Mouse (Mus musculus): ENCODE data around the gene Hjurp. TPM values are rescaled to one million over a fixed set of nuclear protein-coding genes. Genes with fewer than 3 reads are reported as not detected.

Hjurp gene
- polyA plus RNA-seq, 1 experiment = 29.4 TPM

- DNase-seq = no peak
- Histone ChIP-seq H3K4me1 (ENCODE audit: control insufficient read depth, insufficient read depth, low read length) (no peaks in the 10 kb centered on the region), H3K4me3 (replicated peaks; ENCODE audit: extremely low read depth, low read depth, low read length) (no peak overlapping the region)
- WGBS = 63% methylated on average over 3 of the region's 3 CpGs
- TF ChIP-seq POLR2A (IDR thresholded peaks at IDR 0.05; ENCODE audit: borderline replicate concordance, extremely low read depth, low read depth, low read length) (no peak), CTCF (IDR thresholded peaks at IDR 0.05; ENCODE audit: insufficient read depth, low read length) (no peak)
Measured at GRCm38 (mm10) chr1:88288789-88289127, 11.3 kb upstream of the Hjurp start.

GRCm38 (mm10) chr1:88288056-88288788, 10.8 kb upstream of the Hjurp start:
- Histone ChIP-seq H3K4me1 (ENCODE audit: control insufficient read depth, insufficient read depth, low read length) (no peaks in the 10 kb centered on the region), H3K4me3 (replicated peaks; ENCODE audit: extremely low read depth, low read depth, low read length) (no peak overlapping the region)
- TF ChIP-seq POLR2A (IDR thresholded peaks at IDR 0.05; ENCODE audit: borderline replicate concordance, extremely low read depth, low read depth, low read length) = no peak
- no peak for TF ChIP-seq CTCF (IDR thresholded peaks at IDR 0.05; ENCODE audit: insufficient read depth, low read length)
- DNase-seq = no peak
- WGBS = 29% methylated on average over 3 of the region's 3 CpGs

GRCm38 (mm10) chr1:88287697-88287980, 10.2 kb upstream of the Hjurp start:
- 33% methylated on average over 5 of the region's 5 CpGs for WGBS
- H3K4me3 ChIP-seq (replicated peaks; ENCODE audit: extremely low read depth, low read depth, low read length) = no peak overlapping the region
- no peaks in the 10 kb centered on the region for H3K4me1 ChIP-seq (ENCODE audit: control insufficient read depth, insufficient read depth, low read length)
- peak; percentile 72 for DNase-seq
- TF ChIP-seq CTCF (IDR thresholded peaks at IDR 0.05; ENCODE audit: insufficient read depth, low read length) (no peak), POLR2A (IDR thresholded peaks at IDR 0.05; ENCODE audit: borderline replicate concordance, extremely low read depth, low read depth, low read length) (no peak)

GRCm38 (mm10) chr1:88286887-88287696, 9.7 kb upstream of the Hjurp start:
- no peaks in the 10 kb centered on the region for H3K4me1 ChIP-seq (ENCODE audit: control insufficient read depth, insufficient read depth, low read length)

GRCm38 (mm10) chr1:88286136-88286845, 8.9 kb upstream of the Hjurp start:
- TF ChIP-seq CTCF (IDR thresholded peaks at IDR 0.05; ENCODE audit: insufficient read depth, low read length) = no peak
- no peak for TF ChIP-seq POLR2A (IDR thresholded peaks at IDR 0.05; ENCODE audit: borderline replicate concordance, extremely low read depth, low read depth, low read length)
- WGBS = 81% methylated on average over 15 of the region's 15 CpGs
- H3K4me3 ChIP-seq (replicated peaks; ENCODE audit: extremely low read depth, low read depth, low read length) = no peak overlapping the region
- DNase-seq = no peak
- H3K4me1 ChIP-seq (ENCODE audit: control insufficient read depth, insufficient read depth, low read length) = no peaks in the 10 kb centered on the region

More at GRCm38 (mm10) chr1:88286887-88287696, 9.7 kb upstream of the Hjurp start:
- TF ChIP-seq CTCF (IDR thresholded peaks at IDR 0.05; ENCODE audit: insufficient read depth, low read length) (no peak), POLR2A (IDR thresholded peaks at IDR 0.05; ENCODE audit: borderline replicate concordance, extremely low read depth, low read depth, low read length) (no peak)
- H3K4me3 ChIP-seq (replicated peaks; ENCODE audit: extremely low read depth, low read depth, low read length) = no peak overlapping the region
- WGBS = 70% methylated on average over 13 of the region's 13 CpGs
- no peak for DNase-seq

GRCm38 (mm10) chr1:88285652-88286051, 8.2 kb upstream of the Hjurp start:
- Histone ChIP-seq H3K4me3 (replicated peaks; ENCODE audit: extremely low read depth, low read depth, low read length) (no peak overlapping the region), H3K4me1 (ENCODE audit: control insufficient read depth, insufficient read depth, low read length) (no peaks in the 10 kb centered on the region)
- 62% methylated on average over 5 of the region's 5 CpGs for WGBS
- TF ChIP-seq POLR2A (IDR thresholded peaks at IDR 0.05; ENCODE audit: borderline replicate concordance, extremely low read depth, low read depth, low read length) (no peak), CTCF (IDR thresholded peaks at IDR 0.05; ENCODE audit: insufficient read depth, low read length) (no peak)
- DNase-seq = no peak

- no peak for TF ChIP-seq CTCF (IDR thresholded peaks at IDR 0.05; ENCODE audit: insufficient read depth, low read length)
- TF ChIP-seq POLR2A (IDR thresholded peaks at IDR 0.05; ENCODE audit: borderline replicate concordance, extremely low read depth, low read depth, low read length) = no peak
- no peak for DNase-seq
- WGBS = 62% methylated on average over 7 of the region's 7 CpGs
- Histone ChIP-seq H3K4me1 (ENCODE audit: control insufficient read depth, insufficient read depth, low read length) (no peaks in the 10 kb centered on the region), H3K4me3 (replicated peaks; ENCODE audit: extremely low read depth, low read depth, low read length) (no peak overlapping the region)
Measured at GRCm38 (mm10) chr1:88284946-88285320, 7.5 kb upstream of the Hjurp start.

GRCm38 (mm10) chr1:88284228-88284945, 7.0 kb upstream of the Hjurp start:
- no peak for DNase-seq
- Histone ChIP-seq H3K4me1 (ENCODE audit: control insufficient read depth, insufficient read depth, low read length) (no peaks in the 10 kb centered on the region), H3K4me3 (replicated peaks; ENCODE audit: extremely low read depth, low read depth, low read length) (no peak overlapping the region)
- 58% methylated on average over 10 of the region's 10 CpGs for WGBS
- TF ChIP-seq CTCF (IDR thresholded peaks at IDR 0.05; ENCODE audit: insufficient read depth, low read length) = no peak
- TF ChIP-seq POLR2A (IDR thresholded peaks at IDR 0.05; ENCODE audit: borderline replicate concordance, extremely low read depth, low read depth, low read length) = no peak
